Mouse (Mus musculus) cerebellum, adult 2 months (tissue): ENCODE results near the gene Cachd1.

Source experiments
- CTCF ChIP-seq: fragments of 200-500 bp; IDR thresholded peaks from 2 replicates; pipeline ENCODE4 v1.5.1; 2011; ENCODE audit warnings: low read depth, mild to moderate bottlenecking, control low read depth, low read length, moderate library complexity, borderline replicate concordance; ENCODE audit not compliant: insufficient read depth
- POLR2A ChIP-seq: fragments of 200-500 bp; IDR thresholded peaks from 2 replicates; pipeline ENCODE4 v1.6.1; 2011; ENCODE audit warnings: low read length, control low read depth, borderline replicate concordance; ENCODE audit not compliant: insufficient read depth

- TF ChIP-seq CTCF (no peak), POLR2A (no peak)
These were observed 175.4 kb downstream of the Cachd1 start for GRCm38 (mm10) chr4:100951876-100952275.
